Mouse (Mus musculus) neural tube, embryonic 14.5 days (tissue): Measurements from ENCODE around the gene Dcst2. TPM values are rescaled to one million over a fixed set of nuclear protein-coding genes. Genes with fewer than 3 reads are reported as not detected.

ENCODE experiments used
- ATAC-seq: fragments of 200-750 bp; cut with Nextera tagmentation; 2 replicates; pipeline ENCODE4 v1.8.0; 2017; ENCODE audit warnings: low read depth, mild to moderate bottlenecking, moderate TSS enrichment, moderate library complexity
- H3K27ac ChIP-seq: fragments of 300-500 bp; sonication (generic); 2 replicates; pipeline ENCODE4 v1.5.1; 2014; ENCODE audit warnings: low read depth, mild to moderate bottlenecking, control low read depth, low read length, moderate library complexity, mixed read lengths
- H3K27me3 ChIP-seq: fragments of 300-500 bp; sonication (generic); 2 replicates; pipeline ENCODE4 v1.6.1; 2014; ENCODE audit warnings: low read length; ENCODE audit not compliant: control insufficient read depth, insufficient read depth
- H3K36me3 ChIP-seq: fragments of 300-500 bp; sonication (generic); 2 replicates; pipeline ENCODE4 v1.6.1; 2014; ENCODE audit warnings: low read length, mixed read lengths; ENCODE audit not compliant: control insufficient read depth, insufficient read depth
- H3K4me1 ChIP-seq: fragments of 300-500 bp; sonication (generic); 2 replicates; pipeline ENCODE4 v1.6.1; 2014; ENCODE audit warnings: low read length; ENCODE audit not compliant: control insufficient read depth, insufficient read depth
- H3K4me2 ChIP-seq: fragments of 300-500 bp; sonication (generic); 2 replicates; pipeline ENCODE4 v1.6.1; 2014; ENCODE audit warnings: mild to moderate bottlenecking, low read depth, low read length, control low read depth
- H3K4me3 ChIP-seq: fragments of 300-500 bp; sonication (generic); 2 replicates; pipeline ENCODE4 v1.5.1; 2014; ENCODE audit warnings: low read depth, low read length, control low read depth, mixed read lengths
- H3K9ac ChIP-seq: fragments of 300-500 bp; sonication (generic); replicated peaks from 2 replicates; pipeline ENCODE4 v1.6.1; 2014; ENCODE audit warnings: low read depth, mild to moderate bottlenecking, control low read depth, low read length, mixed read lengths
- H3K9me3 ChIP-seq: fragments of 300-500 bp; sonication (generic); 2 replicates; pipeline ENCODE4 v1.6.1; 2016; ENCODE audit warnings: low read length; ENCODE audit not compliant: control insufficient read depth
- WGBS: fragments of 180-500 bp; shearing (Covaris S2); extraction: QIAGEN DNeasy Blood & Tissue Kit; methylation state at CpG from one replicate; pipeline ENCODE4 v1.1.7; 2014; 5-methylcytosine and 5-hydroxymethylcytosine counted together
- polyA plus RNA-seq: library from polyadenylated mRNA; unstranded; fragments of >200 nt; fragmentation: Nextera tagmentation; extraction: Ambion mirVana; gene quantifications from 2 replicates; pipeline ENCODE4 v1.2.1, GENCODE M21; 2014

The Dcst2 gene
- polyA plus RNA-seq, 1 experiment from 2014 or later, result 0.25 TPM

DNA sequence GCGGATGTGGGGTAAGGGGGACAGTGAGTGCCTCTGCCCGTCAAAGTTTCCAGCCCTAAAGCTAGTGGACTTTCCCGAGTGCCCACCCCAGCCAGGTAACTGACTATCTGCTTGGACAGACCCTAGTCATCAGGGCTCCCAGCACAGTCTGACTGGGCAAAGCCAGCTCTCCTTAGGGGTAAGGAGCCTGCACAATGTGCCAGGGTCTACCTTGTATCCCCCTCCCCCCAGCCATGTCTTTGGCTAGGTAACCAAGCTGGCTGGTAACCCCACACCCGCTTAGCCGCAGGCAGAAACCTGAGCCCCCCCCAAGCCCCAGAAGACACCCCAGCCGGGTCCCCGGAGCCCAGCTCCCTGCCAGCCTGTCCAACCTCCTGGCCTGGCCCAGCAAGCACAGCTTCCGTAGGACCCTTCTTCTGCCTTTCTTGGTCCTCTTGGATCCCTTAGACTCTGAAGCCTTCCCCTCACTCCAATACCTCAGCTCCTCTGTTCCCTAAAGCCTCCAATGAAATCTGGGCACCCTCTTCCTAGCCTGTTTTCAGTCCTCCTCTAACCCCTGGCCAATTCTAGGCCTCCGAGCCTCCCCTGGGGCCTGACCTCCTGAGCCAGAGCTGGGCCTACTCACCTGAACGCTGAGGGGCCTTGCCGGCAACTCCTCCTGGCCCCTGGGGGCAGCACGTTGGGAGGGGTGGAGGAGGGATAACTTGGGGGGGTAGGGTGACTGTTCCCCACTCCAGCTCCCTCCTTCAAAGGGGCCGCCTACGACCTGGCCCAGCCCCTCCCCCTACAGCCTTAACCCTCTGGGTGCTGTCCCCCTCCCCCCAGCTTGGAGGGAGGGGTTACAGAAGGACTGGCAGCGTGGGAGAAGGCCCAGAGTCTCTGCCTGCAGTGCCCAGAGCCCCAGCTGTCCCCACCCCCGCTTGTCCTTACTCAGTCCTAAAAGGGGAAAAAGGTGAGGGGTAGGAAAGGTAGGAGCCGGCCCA is 25.0 kb downstream of the Dcst2 start:
- Histone ChIP-seq H3K4me1 (peaks cover 8% of the 10 kb centered on the region; the same call in 1 of the 2 replicates), H3K9me3 (no peaks in the 10 kb centered on the region), H3K4me3 (no peak overlapping the region), H3K36me3 (no peaks in the 10 kb centered on the region), H3K4me2 (no peak overlapping the region), H3K9ac (no peak overlapping the region), H3K27me3 (no peaks in the 10 kb centered on the region), H3K27ac (no peak overlapping the region)
- ATAC-seq, result no peak
- 61% methylated on average over 17 of the region's 17 CpGs for WGBS

DNA sequence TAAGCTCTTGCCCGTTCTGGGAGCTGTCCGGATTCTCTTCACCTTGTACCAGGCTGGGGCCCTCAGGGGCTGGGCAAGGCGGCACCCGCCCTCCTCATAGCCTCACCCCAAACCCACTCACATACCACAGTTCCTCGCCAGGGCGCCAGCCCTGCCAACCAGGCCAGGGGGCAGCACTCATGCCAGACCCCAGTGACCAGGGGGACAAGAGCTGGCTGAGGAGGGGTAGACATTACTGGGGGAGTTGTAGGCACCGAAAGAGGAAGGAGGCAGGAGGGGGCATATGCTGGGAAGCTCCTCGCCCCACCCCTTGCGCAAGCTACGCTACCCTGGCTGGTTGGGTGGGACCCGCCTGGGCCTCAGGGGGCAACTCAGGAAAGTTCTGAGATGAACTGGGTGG is 25.9 kb downstream of the Dcst2 start:
- Histone ChIP-seq H3K27ac (no peak overlapping the region), H3K4me3 (no peak overlapping the region), H3K4me2 (no peak overlapping the region), H3K27me3 (0 out of 2 replicates have a peak, but pooled peaks cover 2% of the 10 kb centered on the region), H3K9me3 (no peaks in the 10 kb centered on the region), H3K9ac (no peak overlapping the region), H3K4me1 (peaks cover 16% of the 10 kb centered on the region; the same call in 1 of the 2 replicates), H3K36me3 (no peaks in the 10 kb centered on the region)
- ATAC-seq, result no peak
- 81% methylated on average over 11 of the region's 11 CpGs for WGBS

DNA sequence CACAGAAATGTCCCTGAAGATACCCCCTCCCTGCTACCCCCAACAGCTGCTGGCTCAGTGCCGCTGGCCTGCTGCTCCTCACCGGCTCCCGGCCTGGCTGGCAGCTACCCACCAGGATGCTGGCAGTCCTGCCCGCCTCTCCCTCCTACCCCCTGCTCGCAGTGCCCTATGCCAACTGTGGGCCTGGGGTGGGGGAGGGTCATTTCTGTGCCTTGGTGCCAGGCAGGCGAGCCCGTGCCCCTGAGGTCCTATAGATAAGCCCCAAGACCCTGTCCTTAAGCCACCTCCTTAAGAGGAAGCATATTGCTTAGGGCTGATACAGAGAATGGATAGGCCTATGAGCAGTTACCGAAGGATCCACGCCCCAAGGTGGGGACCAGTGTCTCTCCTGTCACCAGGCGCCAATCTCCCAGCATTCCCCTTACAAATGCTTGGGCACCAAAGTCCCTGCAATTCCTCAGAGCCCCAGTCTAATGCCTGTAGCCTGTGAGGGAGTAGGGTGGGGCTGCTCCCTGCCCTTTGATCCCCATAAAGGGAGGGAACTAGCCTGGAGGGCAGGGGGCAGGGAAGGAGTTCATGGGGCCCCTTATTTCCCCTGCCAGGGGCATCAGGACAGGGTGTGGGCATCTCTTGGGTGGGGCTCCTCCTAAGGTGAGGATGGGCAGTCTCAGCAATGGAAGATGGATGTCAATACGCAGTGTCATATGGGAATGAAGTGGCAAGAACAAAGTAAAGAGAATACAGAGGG is 26.5 kb downstream of the Dcst2 start:
- Histone ChIP-seq H3K36me3 (no peaks in the 10 kb centered on the region), H3K9ac (no peak overlapping the region), H3K4me1 (peaks cover 18% of the 10 kb centered on the region), H3K27ac (no peak overlapping the region), H3K4me3 (no peak overlapping the region), H3K4me2 (no peak overlapping the region), H3K27me3 (0 out of 2 replicates have a peak, but pooled peaks cover 2% of the 10 kb centered on the region), H3K9me3 (no peaks in the 10 kb centered on the region)
- no peak for ATAC-seq
- 75% methylated on average over 11 of the region's 11 CpGs for WGBS

DNA sequence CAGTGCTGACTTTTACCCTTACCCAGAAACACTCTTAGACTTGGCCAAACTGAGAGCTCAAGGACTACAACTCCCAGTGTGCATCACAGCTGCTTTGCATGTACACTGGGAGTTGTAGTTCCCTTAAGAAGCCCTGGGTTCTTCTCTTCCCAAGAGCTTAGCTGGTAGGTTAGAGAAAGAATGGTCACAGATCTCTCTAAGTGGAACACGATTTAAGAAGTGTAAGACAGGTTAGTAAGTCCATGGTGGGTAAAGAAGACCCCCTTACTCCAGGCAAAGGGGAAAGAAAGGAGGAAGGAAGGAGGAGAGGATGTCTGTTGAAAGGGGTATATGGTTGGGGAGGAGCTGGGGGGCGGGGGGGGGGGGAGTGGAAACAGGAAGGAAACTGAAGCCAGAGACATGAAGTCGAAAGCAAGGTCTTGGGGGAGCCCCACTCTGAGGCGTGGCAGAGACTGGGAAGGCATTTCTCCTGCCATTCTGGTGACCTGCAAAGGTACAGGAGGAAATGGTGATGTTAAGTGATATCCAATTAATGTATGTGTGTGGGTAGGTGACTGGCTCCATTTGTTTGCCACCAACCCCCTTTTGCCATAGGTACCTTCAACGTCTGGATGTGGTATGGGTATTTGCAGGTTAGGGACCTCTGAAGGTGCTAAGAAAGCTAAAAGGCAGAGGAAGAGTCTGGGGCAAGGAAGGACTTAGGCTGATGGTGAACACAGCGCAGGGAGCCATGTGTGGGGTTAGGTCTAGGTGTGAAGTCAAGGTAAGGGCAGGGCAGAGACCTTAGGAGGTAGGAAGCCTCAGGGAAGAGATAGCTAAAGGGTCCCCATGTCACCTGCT is 27.3 kb downstream of the Dcst2 start:
- 67% methylated on average over 5 of the region's 6 CpGs for WGBS
- Histone ChIP-seq H3K36me3 (no peaks in the 10 kb centered on the region), H3K4me1 (peaks cover 18% of the 10 kb centered on the region), H3K9me3 (no peaks in the 10 kb centered on the region), H3K4me2 (no peak overlapping the region), H3K27me3 (0 out of 2 replicates have a peak, but pooled peaks cover 2% of the 10 kb centered on the region), H3K9ac (no peak overlapping the region), H3K27ac (no peak overlapping the region), H3K4me3 (no peak overlapping the region)
- no peak for ATAC-seq

DNA sequence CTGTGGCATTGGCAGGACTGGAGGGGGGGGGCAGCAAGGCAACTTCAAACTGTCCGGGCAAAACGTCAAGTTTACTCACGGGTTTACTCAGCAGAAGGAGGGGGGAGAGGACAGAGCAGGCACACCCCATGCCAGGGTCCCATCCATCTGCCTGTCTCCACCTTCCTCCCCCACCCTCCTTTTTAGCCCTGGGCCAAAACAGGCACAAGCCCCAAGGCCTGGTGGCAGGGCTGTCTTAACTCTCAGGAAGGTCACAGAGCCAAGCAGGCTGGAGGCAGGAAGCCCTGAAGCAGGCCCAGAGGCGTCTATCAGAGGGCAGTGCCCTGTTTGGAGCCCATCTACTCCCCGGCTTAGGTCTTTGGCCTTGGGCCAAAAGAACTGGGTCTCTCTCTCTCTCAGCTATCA is 28.3 kb downstream of the Dcst2 start:
- no peak for ATAC-seq
- no peak overlapping the region for H3K4me3 ChIP-seq
- no peaks in the 10 kb centered on the region for H3K9me3 ChIP-seq
- H3K4me2 ChIP-seq, result no peak overlapping the region
- peaks cover 2% of the 10 kb centered on the region; the same call in 1 of the 2 replicates for H3K27me3 ChIP-seq
- H3K27ac ChIP-seq, result no peak overlapping the region
- no peak overlapping the region for H3K9ac ChIP-seq
- whole genome bisulfite sequencing, result 58% methylated on average over 5 of the region's 5 CpGs
- peaks cover 21% of the 10 kb centered on the region for H3K4me1 ChIP-seq
- no peaks in the 10 kb centered on the region for H3K36me3 ChIP-seq

DNA sequence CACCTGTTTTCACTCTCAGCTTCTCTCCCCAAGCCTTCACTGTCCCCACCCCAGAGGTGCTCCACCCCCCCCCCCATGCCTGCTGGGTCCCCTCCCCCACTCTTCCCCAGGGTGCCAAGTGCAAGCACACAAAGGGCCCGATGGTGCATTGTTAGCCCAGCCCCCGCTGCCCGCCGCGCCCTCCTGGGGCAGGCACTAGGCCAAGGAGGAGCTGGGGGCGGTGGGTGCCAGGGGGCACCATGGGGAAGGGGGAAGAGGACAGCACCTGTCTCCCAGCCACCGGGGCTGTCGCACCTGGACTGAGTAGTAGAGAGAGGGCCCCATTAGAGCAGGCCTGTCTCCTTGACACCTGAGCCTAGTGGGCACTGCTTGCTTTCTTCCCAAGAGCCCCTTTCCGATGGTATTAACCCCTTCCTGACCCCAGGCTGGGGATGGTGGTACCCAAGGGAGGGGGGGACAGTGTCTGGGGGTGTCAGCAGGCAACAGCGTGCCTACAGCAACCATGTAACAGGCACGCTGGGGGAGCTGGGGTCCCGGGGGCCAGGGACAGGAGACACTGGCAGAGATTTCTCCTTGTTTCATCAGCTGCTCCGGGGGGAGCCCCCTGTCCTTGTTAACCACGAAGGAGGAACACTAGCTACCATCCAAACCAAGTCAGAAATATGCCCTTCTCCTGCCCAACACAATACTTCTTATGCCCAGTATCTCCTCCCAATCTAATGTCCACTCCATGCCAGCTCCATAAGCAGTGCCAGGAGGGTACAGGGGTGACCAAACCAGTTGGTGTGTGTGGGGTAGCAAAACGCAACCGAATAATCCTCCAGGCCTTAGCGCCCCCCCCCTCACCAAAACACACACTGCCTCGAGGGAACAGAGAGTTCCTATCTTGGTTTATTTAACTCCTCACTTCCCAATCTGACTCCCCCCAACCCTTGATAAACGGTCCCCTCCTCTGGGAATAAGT is 29.2 kb downstream of the Dcst2 start:
- Histone ChIP-seq H3K27ac (no peak overlapping the region), H3K4me3 (peak overlapping the region; percentile 45), H3K9me3 (no peaks in the 10 kb centered on the region), H3K4me1 (peaks cover 24% of the 10 kb centered on the region), H3K4me2 (peak overlapping the region; percentile 97), H3K9ac (peak overlapping the region; percentile 55), H3K27me3 (peaks cover 5% of the 10 kb centered on the region; the same call in 1 of the 2 replicates), H3K36me3 (no peaks in the 10 kb centered on the region)
- 12% methylated on average over 19 of the region's 19 CpGs for WGBS
- no peak for ATAC-seq

DNA sequence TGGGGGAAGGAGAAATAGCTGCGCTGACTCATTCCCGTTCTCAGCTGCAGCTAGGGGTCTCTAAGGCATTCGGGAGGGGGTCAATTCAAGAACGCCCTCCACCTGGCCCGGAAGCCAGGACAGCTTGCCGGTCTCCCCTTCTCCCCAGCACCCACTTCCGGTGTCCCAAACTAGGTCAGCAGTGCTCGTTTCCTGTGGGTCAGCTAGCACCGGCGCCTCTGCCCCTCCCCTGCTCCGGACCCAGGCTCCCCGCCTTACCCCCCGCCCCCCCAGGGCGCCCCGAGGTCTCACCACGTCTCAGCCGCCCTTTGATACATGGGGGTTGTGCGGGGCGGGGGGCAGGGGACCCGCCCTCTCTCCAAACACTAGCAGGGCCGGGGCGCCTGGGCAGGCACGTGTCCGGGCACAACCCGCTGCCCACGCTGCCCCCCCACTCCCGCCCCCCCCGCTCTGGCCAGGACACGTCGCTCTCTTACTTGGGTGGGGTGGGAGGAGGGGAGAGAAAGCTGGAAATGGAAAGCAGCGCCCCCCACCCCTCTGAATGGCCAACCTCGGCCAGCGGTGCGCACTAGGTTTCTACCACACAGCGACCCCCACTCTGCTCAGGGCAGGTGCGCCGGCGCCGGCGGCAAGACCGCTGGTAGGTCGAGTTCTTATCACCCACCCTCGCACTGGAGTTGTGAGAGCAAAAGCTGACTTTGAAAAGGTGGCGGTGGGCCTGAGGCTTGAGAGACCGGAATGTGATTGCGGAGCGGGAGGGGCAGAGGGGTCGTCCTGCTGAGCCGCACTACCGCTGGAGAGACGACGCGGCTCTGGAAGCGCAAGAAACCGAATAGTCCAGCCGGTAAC is 30.1 kb downstream of the Dcst2 start:
- Histone ChIP-seq H3K4me3 (peak overlapping the region; percentile 45), H3K36me3 (no peaks in the 10 kb centered on the region), H3K27me3 (peaks cover 5% of the 10 kb centered on the region; the same call in 1 of the 2 replicates), H3K4me2 (peak overlapping the region; percentile 97), H3K9me3 (no peaks in the 10 kb centered on the region), H3K4me1 (peaks cover 28% of the 10 kb centered on the region), H3K9ac (peak overlapping the region; percentile 55), H3K27ac (no peak overlapping the region)
- WGBS, result under 1% methylated on average over 51 of the region's 56 CpGs
- ATAC-seq, result no peak
